Mouse (Mus musculus) c-Kit-positive CD71-positive TER-119-negative erythroid progenitor cells, embryonic 14.5 days (primary cell): ENCODE results near the gene Galnt17.

Source experiments
- DNase-seq: peaks from one replicate; pipeline ENCODE4 v3.0.0-alpha.2; 2013; ENCODE audit warnings: low read depth

Galnt17 gene

GRCm38 (mm10) chr5:131241689-131242088, 66.6 kb downstream of the Galnt17 start:
- DNase-seq = no peak

DNA sequence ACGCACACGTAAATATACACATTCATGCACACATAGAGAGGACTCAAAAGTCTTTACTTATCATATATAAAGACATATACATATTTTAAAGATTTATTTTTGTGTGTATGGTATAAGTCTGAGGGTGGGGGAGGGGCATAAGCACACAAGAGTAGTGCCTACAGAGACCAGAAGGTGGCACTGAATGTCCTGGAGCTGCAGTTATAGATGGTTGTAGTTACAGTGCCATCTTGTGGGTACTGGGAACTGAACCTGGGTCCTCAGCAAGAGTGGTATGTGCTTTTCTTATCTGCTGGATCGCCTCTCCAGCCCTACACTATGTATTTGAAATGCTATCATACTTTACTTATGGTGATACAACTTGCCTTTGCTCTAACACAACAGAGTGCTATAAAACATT, 68.5 kb downstream of the Galnt17 start:
- DNase-seq = no peak

- DNase-seq = no peak
Observed at GRCm38 (mm10) chr5:131236906-131237305, 71.4 kb downstream of the Galnt17 start.

GRCm38 (mm10) chr5:131233828-131234227, 74.5 kb downstream of the Galnt17 start:
- DNase-seq = no peak

GRCm38 (mm10) chr5:131231060-131231459, 77.2 kb downstream of the Galnt17 start:
- DNase-seq = no peak

GRCm38 (mm10) chr5:131229744-131230143, 78.6 kb downstream of the Galnt17 start:
- DNase-seq = no peak

- DNase-seq = no peak
Observed at GRCm38 (mm10) chr5:131223416-131223815, 84.9 kb downstream of the Galnt17 start.

DNA sequence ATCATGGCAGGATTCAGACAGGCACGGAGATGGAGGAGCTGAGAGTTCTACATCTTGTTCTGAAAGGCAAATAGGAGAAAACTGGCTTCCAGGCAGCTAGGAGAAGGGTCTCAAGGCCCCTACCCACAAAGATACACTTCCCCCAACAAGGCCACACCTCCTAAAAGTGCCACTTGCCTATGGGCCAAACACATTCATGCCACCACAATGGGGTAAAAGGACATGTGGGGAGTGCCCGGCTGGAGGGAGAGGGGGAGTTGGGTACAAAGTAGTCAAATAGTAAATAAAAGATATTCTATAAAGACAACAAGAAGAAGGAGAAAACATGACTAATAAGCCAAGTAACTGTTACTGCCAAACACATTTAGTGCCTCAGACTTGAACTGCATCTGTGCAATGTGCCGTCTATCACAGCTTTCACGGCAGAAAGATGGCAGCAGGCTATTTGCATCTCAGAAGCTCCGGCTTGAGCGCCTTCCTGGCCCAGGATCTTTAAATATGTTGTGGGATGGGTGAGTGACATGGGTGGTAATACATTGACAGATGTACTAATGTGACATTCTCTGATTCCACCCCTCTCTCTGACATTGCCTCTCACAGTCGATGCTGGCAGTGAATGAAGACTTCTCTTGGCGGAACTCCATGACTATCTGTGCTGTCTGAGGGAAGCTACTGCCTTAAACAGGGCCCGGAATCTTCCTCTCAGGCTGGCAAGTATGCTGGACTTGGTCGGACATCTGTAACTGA, 85.6 kb downstream of the Galnt17 start:
- DNase-seq = no peak

- DNase-seq = no peak
Observed at GRCm38 (mm10) chr5:131218221-131218620, 90.1 kb downstream of the Galnt17 start.

DNA sequence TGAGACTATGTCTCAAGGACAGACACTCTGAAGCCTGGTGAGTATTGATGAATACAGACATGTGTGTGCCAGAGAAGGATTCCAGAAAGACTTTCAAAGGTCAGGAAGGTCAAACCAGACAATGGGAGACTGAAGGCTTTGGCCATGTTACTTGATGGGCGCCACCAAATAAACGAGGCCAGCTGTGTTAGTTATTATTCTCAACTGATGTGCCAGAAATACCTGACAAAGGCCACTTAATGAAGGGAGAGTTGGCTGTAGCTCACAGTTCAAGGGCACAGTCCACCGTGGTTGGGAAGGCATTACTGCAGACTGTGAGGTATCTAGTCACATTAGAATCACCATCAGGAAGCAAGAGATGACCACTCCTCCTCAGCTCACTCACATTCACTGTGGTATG, 96.7 kb downstream of the Galnt17 start:
- DNase-seq = no peak

DNA sequence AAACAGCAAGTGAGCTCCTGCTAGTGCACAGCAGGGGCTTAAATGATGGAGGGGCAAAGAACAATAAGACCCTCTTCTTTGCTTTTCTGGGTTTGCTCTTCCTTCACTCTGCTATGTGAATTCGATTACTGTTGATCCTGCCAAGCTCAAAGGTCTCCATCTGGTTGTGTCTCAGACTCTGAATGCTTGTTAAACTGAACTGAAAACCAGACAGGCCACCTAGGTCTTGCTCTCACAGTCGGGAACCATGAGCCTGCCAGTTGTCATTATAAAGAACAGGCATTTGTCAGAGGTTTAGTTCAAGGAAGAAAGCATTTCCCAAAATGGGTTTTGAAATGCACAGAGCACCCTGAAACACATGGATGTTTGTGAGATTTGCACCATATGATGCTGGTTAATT, 107.2 kb downstream of the Galnt17 start:
- DNase-seq = no peak

DNA sequence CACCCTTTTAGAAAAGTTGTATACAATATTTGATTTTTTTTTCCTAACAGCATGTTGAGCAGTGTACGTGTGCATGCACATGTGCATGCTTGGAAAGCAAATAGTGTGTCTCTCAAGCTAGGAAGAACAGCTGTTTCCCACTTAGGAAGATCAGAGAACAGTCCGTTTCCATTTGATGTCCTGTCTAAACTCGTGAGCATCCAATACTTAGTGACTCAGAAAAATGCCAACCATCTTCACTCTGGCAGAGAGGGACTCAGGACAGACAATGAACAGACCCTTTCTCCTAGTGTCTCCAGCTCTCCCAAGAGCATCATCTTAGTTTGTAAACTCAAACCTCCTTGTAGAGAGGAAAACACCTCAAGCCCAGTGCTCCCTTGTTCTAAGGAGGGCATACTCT, 116.0 kb downstream of the Galnt17 start:
- DNase-seq = no peak

DNA sequence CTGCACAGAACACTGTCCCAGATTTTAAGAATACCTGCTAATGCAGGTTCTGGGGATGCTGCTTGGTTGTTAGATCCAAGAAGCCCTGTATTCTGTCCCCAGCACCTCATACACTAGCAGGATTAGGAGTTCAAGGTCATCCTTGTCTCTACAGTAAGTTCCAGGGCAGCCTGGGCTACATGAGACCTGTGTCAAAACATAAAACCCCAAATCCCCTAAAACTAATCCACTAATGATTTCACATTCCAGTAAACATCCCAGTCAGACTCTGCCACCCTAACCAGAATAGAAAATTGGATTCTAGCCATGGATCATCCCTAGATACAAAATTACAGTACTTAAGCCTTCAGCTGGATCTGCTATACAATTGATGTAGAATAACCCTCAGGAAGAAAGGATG, 123.7 kb downstream of the Galnt17 start:
- no peak for DNase-seq

GRCm38 (mm10) chr5:131181231-131181630, 127.1 kb downstream of the Galnt17 start:
- no peak for DNase-seq

DNA sequence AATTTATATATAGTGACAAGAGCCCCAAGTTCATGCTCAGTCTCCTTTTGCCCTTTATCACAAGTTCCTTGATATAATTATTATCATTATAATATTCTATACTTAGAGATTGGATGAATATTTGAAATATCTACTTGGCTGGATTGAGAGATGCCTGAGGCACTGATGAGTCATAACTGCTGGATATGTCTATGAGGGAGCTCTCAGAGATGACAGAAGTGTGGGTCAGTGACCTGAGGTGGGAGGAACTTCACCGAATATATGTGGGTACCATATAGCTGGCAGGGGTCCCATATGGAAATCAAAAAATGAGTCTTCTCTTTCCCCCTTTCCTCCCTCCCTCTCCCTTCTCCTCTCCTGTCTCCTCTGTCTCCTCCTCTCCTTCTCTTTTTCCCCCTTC, 127.5 kb downstream of the Galnt17 start:
- no peak for DNase-seq

- DNase-seq = no peak
Observed at GRCm38 (mm10) chr5:131177851-131178250, 130.4 kb downstream of the Galnt17 start.

DNA sequence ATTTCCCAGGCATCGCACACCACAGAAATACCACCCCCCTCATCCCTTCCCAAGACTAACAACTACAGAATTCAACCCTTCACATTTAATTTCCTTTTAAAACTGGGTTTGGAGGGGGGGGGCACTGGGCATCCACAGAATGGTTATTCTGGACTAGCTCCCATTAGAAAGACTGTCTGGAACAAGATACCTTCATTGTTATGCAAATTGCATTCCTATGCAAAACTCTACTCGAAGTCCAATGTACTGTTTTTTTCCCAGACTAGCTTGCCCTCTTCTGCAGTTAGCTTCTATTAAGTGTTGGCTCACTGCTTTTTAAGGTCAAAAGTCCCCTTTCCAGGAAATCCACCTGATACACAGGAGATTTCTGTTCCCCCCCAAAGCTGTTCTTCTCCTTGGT, 131.1 kb downstream of the Galnt17 start:
- no peak for DNase-seq

GRCm38 (mm10) chr5:131169186-131169585, 139.1 kb downstream of the Galnt17 start:
- DNase-seq = no peak

GRCm38 (mm10) chr5:131167366-131167765, 140.9 kb downstream of the Galnt17 start:
- DNase-seq = no peak

- no peak for DNase-seq
Observed at GRCm38 (mm10) chr5:131165681-131166080, 142.6 kb downstream of the Galnt17 start.

DNA sequence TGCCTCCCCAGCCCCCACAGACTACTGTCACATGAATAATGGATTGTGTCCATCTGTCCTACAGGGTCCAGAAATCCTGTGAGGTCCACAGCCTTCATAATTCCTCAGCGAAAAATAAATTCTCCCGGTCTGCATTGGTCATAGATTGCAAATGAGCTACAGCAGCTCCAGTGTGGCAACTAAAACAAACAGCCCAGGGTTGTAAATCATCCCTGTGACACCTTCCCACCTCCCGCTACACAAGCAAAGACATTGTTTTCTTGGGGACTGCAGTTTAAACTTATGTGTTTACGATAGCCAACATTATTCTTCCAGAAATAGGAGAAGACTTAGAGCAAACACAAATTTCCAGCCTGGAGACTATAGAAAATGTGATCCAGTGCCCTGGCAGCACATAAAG, 150.4 kb downstream of the Galnt17 start:
- no peak for DNase-seq

GRCm38 (mm10) chr5:131156323-131156722, 152.0 kb downstream of the Galnt17 start:
- DNase-seq = no peak

GRCm38 (mm10) chr5:131142606-131143005, 165.7 kb downstream of the Galnt17 start:
- DNase-seq = no peak

DNA sequence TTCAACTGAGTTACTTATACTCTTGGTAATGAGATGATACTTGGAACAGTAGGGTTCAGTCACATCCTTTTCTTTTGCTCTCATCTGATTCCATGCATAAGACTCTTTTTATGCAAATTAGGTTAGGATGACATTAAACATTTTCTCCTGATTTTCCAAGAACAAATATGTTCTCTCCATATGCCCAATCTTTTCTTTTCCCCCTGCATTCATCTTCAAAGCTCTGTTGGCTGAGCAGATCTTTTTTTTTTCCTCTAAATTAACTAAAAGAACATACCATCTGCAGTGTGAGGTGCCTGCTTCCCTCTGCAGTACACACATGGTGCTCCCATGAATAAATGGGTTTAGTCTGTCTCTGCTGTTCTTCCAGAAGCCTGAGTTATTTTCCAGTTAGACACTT, 173.5 kb downstream of the Galnt17 start:
- no peak for DNase-seq
